ENCODE assay signal across 8 mouse cellular contexts in the genomic region with DNA sequence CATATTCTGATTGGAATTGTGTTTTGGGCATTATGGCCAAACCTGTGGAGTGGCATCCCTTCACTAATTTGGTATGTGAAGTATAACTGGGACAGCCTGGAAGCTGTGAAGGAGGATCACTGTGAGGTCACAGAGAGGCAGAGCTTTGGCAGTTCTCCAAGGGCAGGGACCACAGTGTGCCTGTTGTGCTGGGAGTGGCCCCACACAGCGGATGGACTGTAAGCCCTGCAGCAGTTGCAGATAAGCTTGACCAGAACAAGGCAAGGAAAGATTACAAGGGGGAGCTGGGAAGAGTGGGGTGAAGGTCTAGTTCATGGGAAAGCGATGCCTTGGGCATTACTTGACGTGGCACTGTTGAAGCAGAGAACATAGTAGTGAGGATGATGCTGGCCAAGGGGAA. TPM values are rescaled to one million over a fixed set of nuclear protein-coding genes. Genes with fewer than 3 reads are reported as not detected.
A peak's percentile ranks its signal among the peaks of the same experiment; 100 is the strongest.
DNase-seq lines count a peak whose midpoint lies in the region; ATAC-seq and TF ChIP-seq lines count a peak whose summit lies in the region.

No protein-coding gene starts in this region.

- 13% methylated on average over 3 of the region's 3 CpGs for WGBS in heart, adult 2 months
- WGBS in kidney, postnatal 0 days, result 46% methylated on average over 3 of the region's 3 CpGs
- WGBS in midbrain, embryonic 11.5 days, result 83% methylated on average over 3 of the region's 3 CpGs

- TF ChIP-seq POLR2A in heart, adult 2 months (IDR thresholded peaks at IDR 0.05; ENCODE audit: insufficient read depth, low read depth, low read length), result no peak

- no peak overlapping the region for H3K4me3 ChIP-seq in heart, adult 2 months
- H3K4me3 ChIP-seq in kidney, postnatal 0 days (replicated peaks; ENCODE audit: low read depth, low read length), result no peak overlapping the region
- no peak overlapping the region for H3K4me3 ChIP-seq in midbrain, embryonic 11.5 days (ENCODE audit: low read depth, low read length)

- H3K36me3 ChIP-seq in heart, adult 2 months (ENCODE audit: control insufficient read depth, insufficient read depth, low read length), result peaks cover 4% of the 10 kb centered on the region
- peaks cover 26% of the 10 kb centered on the region for H3K36me3 ChIP-seq in kidney, postnatal 0 days (ENCODE audit: insufficient read depth, low read length)
- H3K36me3 ChIP-seq in midbrain, embryonic 11.5 days (ENCODE audit: control insufficient read depth, insufficient read depth, low read length), result peaks cover 5% of the 10 kb centered on the region

- no peaks in the 10 kb centered on the region for H3K27me3 ChIP-seq in heart, adult 2 months (ENCODE audit: control insufficient read depth, insufficient read depth, low read length)
- no peaks in the 10 kb centered on the region for H3K27me3 ChIP-seq in kidney, postnatal 0 days (ENCODE audit: insufficient read depth, low read length)
- no peaks in the 10 kb centered on the region for H3K27me3 ChIP-seq in midbrain, embryonic 11.5 days (ENCODE audit: control insufficient read depth, insufficient read depth, low read length)

- no peak overlapping the region for H3K9ac ChIP-seq in heart, adult 2 months (ENCODE audit: low read depth, low read length)
- H3K9ac ChIP-seq in kidney, postnatal 0 days (ENCODE audit: low read depth, low read length), result no peak overlapping the region
- no peak overlapping the region for H3K9ac ChIP-seq in midbrain, embryonic 11.5 days (ENCODE audit: low read length)

- peak; percentile 88; the same call in 1 of the 2 replicates for TF ChIP-seq EP300 in heart, adult 2 months (IDR thresholded peaks at IDR 0.05; ENCODE audit: insufficient read depth, low read depth, low read length)

- no peaks in the 10 kb centered on the region for H3K9me3 ChIP-seq in kidney, postnatal 0 days (replicated peaks; ENCODE audit: low read length)
- H3K9me3 ChIP-seq in midbrain, embryonic 11.5 days (ENCODE audit: control insufficient read depth, low read length), result no peaks in the 10 kb centered on the region

- H3K79me2 ChIP-seq in heart, adult 2 months (replicated peaks; ENCODE audit: control insufficient read depth, insufficient read depth, low read length), result peaks cover 10% of the 10 kb centered on the region

- H3K4me1 ChIP-seq in heart, adult 2 months (ENCODE audit: control insufficient read depth, insufficient read depth, low read length), result peaks cover 17% of the 10 kb centered on the region
- peaks cover 20% of the 10 kb centered on the region for H3K4me1 ChIP-seq in kidney, postnatal 0 days (replicated peaks; ENCODE audit: insufficient read depth, low read length)
- peaks cover 8% of the 10 kb centered on the region for H3K4me1 ChIP-seq in midbrain, embryonic 11.5 days (ENCODE audit: control insufficient read depth, insufficient read depth, low read length)

- intact Hi-C loops in heart, adult 2 months (cut with DNase I), result no loop called here

- H3K4me2 ChIP-seq in kidney, postnatal 0 days (ENCODE audit: low read length), result no peak overlapping the region
- no peak overlapping the region for H3K4me2 ChIP-seq in midbrain, embryonic 11.5 days

- no peak for TF ChIP-seq CTCF in heart, adult 2 months (IDR thresholded peaks at IDR 0.05)
- no peak for TF ChIP-seq CTCF in kidney, postnatal 0 days (IDR thresholded peaks at IDR 0.05; ENCODE audit: low read depth)

- DNase-seq in layer of hippocampus, adult 9-11 months, result peak; percentile 78
- DNase-seq in layer of hippocampus, adult 9-10 months (ENCODE audit: low spot score), result no peak
- DNase-seq in adrenal gland, postnatal 14 days, result peak; percentile 80
- peak; percentile 75 to 85 for DNase-seq in heart, adult 2 months
- DNase-seq in kidney, postnatal 0 days (ENCODE audit: low spot score), result peak; percentile 58
- no peak for DNase-seq in thymus, postnatal 0 days (ENCODE audit: low spot score)
- no peak for DNase-seq in midbrain, embryonic 11.5 days (ENCODE audit: low spot score, missing footprints)

- H3K27ac ChIP-seq in heart, adult 2 months, result peak overlapping the region; percentile 47
- no peak overlapping the region for H3K27ac ChIP-seq in kidney, postnatal 0 days
- H3K27ac ChIP-seq in midbrain, embryonic 11.5 days (ENCODE audit: low read depth, low read length), result no peak overlapping the region

- no peak for ATAC-seq in kidney, postnatal 0 days (replicated peaks; ENCODE audit: low FRiP score, low read depth)
- ATAC-seq in megakaryocyte progenitor cell, adult 5-6 weeks (replicated peaks; ENCODE audit: poor library complexity), result peak; percentile 47
- no peak for ATAC-seq in midbrain, embryonic 11.5 days (ENCODE audit: low FRiP score)

RNA-seq across cellular contexts. Expression of a gene that starts 4.0 kb away (rescaled TPM):
- total RNA-seq in adrenal gland, postnatal 14 days (2021), result 38.2 and 40.8 TPM in 2 replicates
- total RNA-seq in heart, adult 2 months (2021), result 10 to 100 TPM; 25.1 to 26.8 TPM
- polyA plus RNA-seq in heart, adult 2 months (2012; rRNA removed), result 26.5 and 33.0 TPM in 2 replicates
- 26.0 and 29.6 TPM in 2 replicates for polyA plus RNA-seq in kidney, postnatal 0 days (2015; fragmentation: Nextera tagmentation; extraction: Ambion mirVana)
- 36.5 and 38.7 TPM in 2 replicates for total RNA-seq in megakaryocyte progenitor cell, adult 5-6 weeks (2015)
- total RNA-seq in megakaryocyte progenitor cell, adult 5-6 weeks (2017), result 48.2 and 54.3 TPM in 2 replicates
- polyA plus RNA-seq in thymus, postnatal 0 days (2015; fragmentation: Nextera tagmentation; extraction: Ambion mirVana), result 30.5 and 30.8 TPM in 2 replicates
- 44.4 and 46.6 TPM in 2 replicates for polyA plus RNA-seq in midbrain, embryonic 11.5 days (2014; fragmentation: Nextera tagmentation; extraction: Ambion mirVana)

RNA-seq across cellular contexts. Expression of a gene that starts 8.5 kb away (rescaled TPM):
- total RNA-seq in adrenal gland, postnatal 14 days (2021), result 41.9 and 42.2 TPM in 2 replicates
- 10 to 100 TPM; 23.7 to 25.2 TPM for total RNA-seq in heart, adult 2 months (2021)
- 14.0 and 25.0 TPM in 2 replicates for polyA plus RNA-seq in heart, adult 2 months (2012; rRNA removed)
- polyA plus RNA-seq in kidney, postnatal 0 days (2015; fragmentation: Nextera tagmentation; extraction: Ambion mirVana), result 52.5 and 53.7 TPM in 2 replicates
- total RNA-seq in megakaryocyte progenitor cell, adult 5-6 weeks (2015), result 99.5 and 102 TPM in 2 replicates
- total RNA-seq in megakaryocyte progenitor cell, adult 5-6 weeks (2017), result 70.9 and 71.7 TPM in 2 replicates
- polyA plus RNA-seq in thymus, postnatal 0 days (2015; fragmentation: Nextera tagmentation; extraction: Ambion mirVana), result 62.9 and 66.5 TPM in 2 replicates
- polyA plus RNA-seq in midbrain, embryonic 11.5 days (2014; fragmentation: Nextera tagmentation; extraction: Ambion mirVana), result 79.1 and 83.9 TPM in 2 replicates

Comparison
In these comparisons a context has a peak if more than half of its experiments do, and no peak if none do; other contexts are left out.
1. DNase-seq: peak in layer of hippocampus, adult 9-11 months (single experiment), adrenal gland, postnatal 14 days (single experiment), heart, adult 2 months (2 of 2) and kidney, postnatal 0 days (single experiment); none in layer of hippocampus, adult 9-10 months (single experiment), thymus, postnatal 0 days (single experiment) and midbrain, embryonic 11.5 days (single experiment).